Mouse (Mus musculus) spleen, adult 2 months (tissue): ENCODE results near the gene Map3k1.

Source experiments
- CTCF ChIP-seq: fragments of 200-500 bp; IDR thresholded peaks from 2 replicates; pipeline ENCODE4 v1.5.1; 2011; ENCODE audit warnings: mild to moderate bottlenecking, inconsistent platforms; ENCODE audit not compliant: insufficient read depth, insufficient read length, insufficient replicate concordance; ENCODE audit errors: extremely low read depth
- POLR2A ChIP-seq: fragments of 200-500 bp; IDR thresholded peaks from 2 replicates; pipeline ENCODE4 v1.6.1; 2011; ENCODE audit warnings: low read depth, low read length, inconsistent platforms

- TF ChIP-seq CTCF (no peak), POLR2A (no peak)
Measured at GRCm38 (mm10) chr13:111800866-111801265, 7.9 kb downstream of the Map3k1 start.
